Mouse (Mus musculus) lung, adult 18-20 months (tissue): ENCODE results near the gene Abtb2.

Source experiments
- DNase-seq, 2 experiments: peaks; one replicate each; pipeline ENCODE4 v3.0.0; 2022; ENCODE audit warnings: mixed read lengths in 2 of 2

Abtb2 gene

DNA sequence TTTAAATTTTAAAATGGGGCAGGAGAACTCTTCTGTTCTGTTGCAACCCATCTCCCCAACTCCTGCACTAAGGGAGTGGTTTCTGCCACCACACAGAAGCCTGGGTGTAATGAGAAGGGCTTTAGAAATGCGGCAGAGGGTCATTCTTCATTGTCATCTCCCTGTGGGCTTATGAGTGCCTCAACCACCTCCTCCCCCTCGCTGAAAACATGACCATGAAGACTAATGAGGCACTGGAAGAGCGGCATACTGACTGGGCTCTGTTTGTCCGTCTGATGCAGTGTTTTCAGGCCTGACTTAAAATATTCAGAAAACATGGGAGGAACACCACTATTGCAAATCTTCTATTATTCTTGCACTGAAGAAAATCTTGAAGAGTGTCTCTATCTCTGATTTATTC lies 56.8 kb downstream of the Abtb2 start:
- DNase-seq, result no peak

- no peak for DNase-seq
Measured at GRCm38 (mm10) chr2:103625349-103625932, 59.3 kb downstream of the Abtb2 start.

DNA sequence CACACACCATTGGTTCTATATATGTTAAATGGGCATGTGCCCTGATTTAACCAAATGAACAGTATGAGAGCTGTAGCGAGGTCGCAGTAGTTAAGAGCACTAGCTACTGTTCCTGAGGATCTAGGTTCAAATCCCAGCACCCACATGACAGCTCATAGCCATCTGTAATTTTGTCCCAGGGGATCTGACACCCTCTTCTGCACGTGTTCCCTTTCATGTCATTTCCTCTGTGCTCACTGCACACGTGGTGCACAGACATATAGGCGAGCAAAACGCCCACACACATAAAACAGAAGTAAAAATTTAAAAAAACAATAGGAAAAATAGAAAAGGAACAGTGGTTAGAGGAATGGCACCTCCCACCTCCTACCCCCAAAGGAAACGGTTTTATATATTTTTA lies 61.0 kb downstream of the Abtb2 start:
- no peak for DNase-seq

DNA sequence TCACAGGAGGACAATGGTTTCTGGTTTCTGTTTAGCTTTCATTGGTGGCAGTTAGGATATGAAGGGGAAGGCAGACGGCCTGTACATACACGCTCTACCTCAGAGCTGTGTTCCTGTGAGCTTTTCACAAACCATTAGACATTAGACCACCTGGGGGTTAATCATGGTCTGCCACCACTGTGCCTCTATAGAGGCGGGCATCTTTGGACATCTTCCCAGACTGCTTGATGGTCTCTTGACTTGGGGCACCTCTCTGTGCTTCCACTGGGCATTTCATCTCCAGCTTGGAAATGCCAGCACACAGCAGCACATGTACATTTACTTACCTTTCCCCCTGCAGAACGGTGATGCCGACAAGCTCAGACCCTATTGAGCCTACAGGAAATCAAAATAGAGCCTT lies 63.8 kb downstream of the Abtb2 start:
- DNase-seq, result no peak

GRCm38 (mm10) chr2:103631293-103631717 lies 65.2 kb downstream of the Abtb2 start:
- no peak for DNase-seq

- no peak for DNase-seq
Measured at GRCm38 (mm10) chr2:103632136-103632925, 66.2 kb downstream of the Abtb2 start.

DNA sequence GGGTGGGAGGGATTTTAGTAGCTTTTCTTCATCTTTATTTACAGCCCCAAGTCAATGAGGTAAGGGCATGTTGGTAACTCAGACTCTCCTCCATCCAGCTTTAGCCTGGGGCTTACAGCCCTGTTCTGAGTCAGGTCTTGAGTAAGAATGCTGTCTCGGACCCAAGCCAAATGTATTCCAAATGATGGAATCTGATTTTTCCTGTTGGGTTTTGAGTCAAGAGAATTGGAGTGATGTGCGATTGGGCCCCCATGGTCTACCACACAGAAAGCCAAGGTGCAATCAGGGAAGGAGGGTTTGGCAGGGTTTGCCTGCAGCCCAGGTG lies 66.8 kb downstream of the Abtb2 start:
- no peak for DNase-seq

GRCm38 (mm10) chr2:103635731-103636487 lies 69.8 kb downstream of the Abtb2 start:
- DNase-seq, result no peak

GRCm38 (mm10) chr2:103637385-103637784 lies 71.3 kb downstream of the Abtb2 start:
- no peak for DNase-seq

DNA sequence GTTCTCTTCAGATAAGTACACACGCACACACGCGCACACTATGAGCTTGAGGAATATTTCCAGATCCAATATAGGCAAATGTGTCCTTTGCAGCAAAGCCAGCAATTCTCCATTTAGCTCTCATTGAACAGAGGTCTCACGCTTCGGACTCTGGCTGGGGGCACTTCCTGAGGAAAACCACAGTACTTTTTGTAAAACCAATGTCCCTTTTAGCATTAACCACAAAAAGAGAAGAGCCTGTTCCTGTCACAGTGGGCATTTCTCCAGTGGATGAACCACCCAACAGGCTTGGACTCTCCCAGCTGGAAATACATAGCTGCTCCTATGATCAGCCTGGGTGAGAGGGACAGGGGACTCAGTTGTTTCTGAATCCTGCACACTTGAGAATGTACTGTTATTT lies 71.8 kb downstream of the Abtb2 start:
- no peak for DNase-seq

GRCm38 (mm10) chr2:103639701-103640100 lies 73.6 kb downstream of the Abtb2 start:
- DNase-seq, result no peak

DNA sequence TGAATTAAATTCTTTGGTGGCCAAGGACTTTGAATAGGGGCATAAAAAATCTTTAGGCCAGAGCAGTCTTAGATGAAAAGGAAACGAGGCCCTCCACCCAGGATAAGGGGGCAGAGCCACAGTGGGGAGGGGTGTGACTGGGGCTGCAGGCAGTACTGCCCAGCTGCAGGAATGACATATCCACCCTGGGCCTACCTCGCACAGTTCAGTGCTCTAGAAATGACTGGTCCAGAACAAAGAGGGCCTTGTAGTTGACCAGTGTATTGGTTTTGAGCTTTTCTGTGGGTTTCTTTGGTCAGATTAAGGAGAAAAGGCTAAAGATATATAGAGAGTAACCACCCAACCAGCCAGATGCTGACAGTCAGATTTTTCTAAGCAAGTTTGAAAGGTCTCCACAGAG lies 74.8 kb downstream of the Abtb2 start:
- DNase-seq, result no peak

GRCm38 (mm10) chr2:103643584-103644211 lies 77.6 kb downstream of the Abtb2 start:
- no peak for DNase-seq

GRCm38 (mm10) chr2:103644418-103644817 lies 78.3 kb downstream of the Abtb2 start:
- DNase-seq, result no peak

- DNase-seq, result no peak
Measured at GRCm38 (mm10) chr2:103650314-103650879, 84.3 kb downstream of the Abtb2 start.

DNA sequence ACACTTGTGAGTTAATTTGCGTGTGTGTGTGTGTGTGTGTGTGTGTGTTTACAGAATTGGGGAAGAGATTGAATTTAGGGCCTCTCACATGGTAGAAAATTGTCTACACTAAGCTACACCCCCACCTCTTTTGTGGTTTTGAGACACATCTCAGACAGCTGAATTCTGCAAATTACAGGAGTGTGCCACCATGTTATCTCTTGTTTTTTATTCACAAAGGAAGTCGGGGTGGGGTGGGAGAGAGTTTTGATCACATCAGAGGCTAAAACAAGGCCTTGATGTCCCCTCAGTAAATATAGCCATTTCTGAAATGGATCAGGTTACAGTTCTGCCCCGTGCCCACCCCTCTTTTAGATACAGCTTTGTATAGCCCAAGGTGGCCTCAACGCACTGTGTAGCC lies 86.0 kb downstream of the Abtb2 start:
- DNase-seq, result no peak

DNA sequence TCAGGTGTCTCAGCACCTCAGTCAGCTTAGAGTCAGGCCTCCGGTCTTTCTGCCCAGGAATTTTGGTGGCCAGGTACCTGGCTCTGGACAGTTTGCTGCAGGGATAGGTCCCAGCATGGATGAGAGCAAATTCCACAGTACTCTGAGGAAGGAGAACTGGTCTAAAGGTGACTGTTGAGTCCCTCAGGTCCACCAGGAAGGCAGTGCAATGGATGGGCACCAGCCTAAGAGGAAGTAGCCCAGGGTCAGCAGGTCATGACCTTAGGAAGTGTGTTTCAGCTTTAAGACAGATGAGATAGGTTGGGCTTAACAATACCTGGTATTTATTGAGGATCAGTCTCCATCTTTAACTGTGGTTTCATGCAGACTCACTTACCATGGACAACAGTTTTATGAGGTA lies 88.9 kb downstream of the Abtb2 start:
- DNase-seq, result no peak

- peak in 1 of 2 experiments; percentile 7 for DNase-seq
Measured at GRCm38 (mm10) chr2:103656028-103656427, 89.9 kb downstream of the Abtb2 start.

GRCm38 (mm10) chr2:103659167-103659566 lies 93.1 kb downstream of the Abtb2 start:
- DNase-seq, result no peak

- DNase-seq, result no peak
Measured at GRCm38 (mm10) chr2:103659648-103660556, 93.8 kb downstream of the Abtb2 start.

DNA sequence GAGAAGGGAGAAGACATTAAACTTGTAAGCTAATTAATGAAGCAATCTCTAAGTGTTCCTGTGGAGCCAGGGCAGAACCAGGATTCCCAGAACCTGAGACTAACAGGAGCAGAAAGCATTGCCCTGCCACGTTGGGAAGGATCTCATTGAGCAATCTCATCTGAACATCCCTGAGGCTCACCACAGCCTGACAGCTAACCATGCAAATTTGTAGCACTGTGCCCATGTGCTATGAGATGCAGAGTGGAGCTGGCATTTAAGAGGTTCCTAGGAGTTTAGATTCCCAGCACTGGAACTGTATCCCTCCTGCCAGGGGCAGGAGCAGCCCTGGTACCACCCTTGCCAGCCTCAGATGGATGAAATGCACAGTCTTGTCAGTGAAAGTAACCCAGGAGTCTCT lies 95.6 kb downstream of the Abtb2 start:
- no peak for DNase-seq

GRCm38 (mm10) chr2:103662121-103662520 lies 96.0 kb downstream of the Abtb2 start:
- DNase-seq, result peak; percentile 9 to 27
